Mouse (Mus musculus) heart, adult 2 months (tissue): ENCODE data around the gene Ktn1.

Experiments used
- CTCF ChIP-seq: fragments of 200-600 bp; IDR thresholded peaks from 2 replicates; pipeline ENCODE4 v1.8.1; 2022; ENCODE audit warnings: antibody characterized with exemption, mild to moderate bottlenecking, moderate library complexity
- EP300 ChIP-seq: fragments of 200-500 bp; IDR thresholded peaks from 2 replicates; pipeline ENCODE4 v1.6.1; 2011; ENCODE audit warnings: low read depth, low read length, control low read depth; ENCODE audit not compliant: insufficient read depth
- POLR2A ChIP-seq: fragments of 200-500 bp; IDR thresholded peaks from 2 replicates; pipeline ENCODE4 v1.6.1; 2011; ENCODE audit warnings: mild to moderate bottlenecking, low read depth, low read length, control low read depth; ENCODE audit not compliant: insufficient read depth

DNA sequence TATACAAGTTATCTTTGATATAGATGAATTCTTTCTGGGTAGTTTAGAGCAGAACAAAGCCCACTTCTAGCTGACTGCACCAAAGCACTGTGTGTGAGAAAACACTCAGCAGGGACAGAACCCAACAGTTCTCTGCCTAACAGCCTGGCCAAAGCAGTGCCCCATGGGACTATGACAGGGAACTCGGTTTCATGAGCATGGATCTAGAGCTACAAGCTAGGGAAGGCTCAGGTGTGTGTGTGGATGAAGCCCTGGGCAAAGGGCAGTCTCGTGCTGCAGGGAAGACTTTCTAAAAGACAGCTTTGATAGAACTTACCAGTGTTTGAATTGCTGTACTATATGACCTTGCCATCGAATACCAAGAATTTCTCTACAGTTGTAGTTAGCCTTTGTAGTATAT, 117.5 kb downstream of the Ktn1 start:
- TF ChIP-seq EP300 (no peak), CTCF (no peak), POLR2A (no peak)
